Comparison of ENCODE assay signal across 8 mouse cellular contexts in the genomic region with DNA sequence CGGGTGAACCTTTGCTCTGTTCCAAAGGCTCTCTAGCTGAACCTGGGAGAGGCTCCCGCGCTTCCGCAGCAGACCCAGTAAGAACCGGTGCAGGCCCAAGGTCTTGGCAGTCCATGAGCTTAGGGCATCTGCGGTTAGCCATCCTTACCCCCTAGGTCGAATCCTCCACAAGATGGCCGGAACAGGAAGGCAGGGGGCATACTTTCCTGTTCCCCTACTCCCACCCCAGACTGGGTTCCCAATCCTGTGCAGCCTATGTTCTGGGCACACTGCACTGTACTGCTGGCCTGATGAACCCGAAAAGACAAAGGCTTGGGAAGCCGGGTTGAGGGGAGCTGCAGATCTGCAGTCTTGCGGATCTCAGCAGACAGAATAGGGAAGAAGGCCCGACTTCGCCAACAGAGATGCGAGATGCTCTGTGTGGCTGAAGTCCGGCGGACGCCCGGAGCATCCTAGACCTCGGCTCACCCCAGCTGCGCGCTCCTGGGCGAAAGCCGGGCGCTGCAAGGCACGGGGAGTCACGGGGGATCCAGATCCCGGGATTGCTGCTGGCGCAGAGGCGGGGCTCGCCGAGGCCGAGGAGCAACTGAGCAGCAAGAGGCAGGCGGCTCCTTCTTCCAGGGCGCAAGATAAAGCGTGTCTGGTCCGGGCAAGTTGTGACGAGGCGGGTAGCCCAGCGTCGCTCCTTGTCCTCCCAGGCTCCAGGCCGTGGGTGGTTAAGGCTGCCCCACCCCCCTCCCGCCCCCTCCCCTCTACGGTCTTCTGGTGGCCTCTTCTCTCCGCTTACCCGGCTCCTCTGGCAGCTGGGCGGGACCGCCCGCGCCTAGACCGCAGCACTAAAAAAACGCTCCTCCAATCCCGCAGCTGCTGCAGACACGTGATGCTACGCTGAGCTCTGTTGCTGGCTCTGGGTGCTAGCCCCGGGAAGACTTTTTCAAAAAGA. TPM values are rescaled to one million over a fixed set of nuclear protein-coding genes. Genes with fewer than 3 reads are reported as not detected.
DNase-seq lines count a peak whose midpoint lies in the region; ATAC-seq and TF ChIP-seq lines count a peak whose summit lies in the region.

Gene Dzip1, minus strand, starts transcription at position 788 of the 943 bp plus-strand sequence.

- peak; percentile 96 for DNase-seq in brain, embryonic 14.5 days (ENCODE audit: low read depth)
- DNase-seq in kidney, postnatal 25 days = peak; percentile 58 to 86
- DNase-seq in thymus, postnatal 14 days = peak; percentile 79

- peak within 1 kb of the TSS; percentile 83 for H3K4me2 ChIP-seq in forebrain, embryonic 12.5 days
- H3K4me2 ChIP-seq in heart, embryonic 16.5 days (ENCODE audit: low read depth, low read length) = peak within 1 kb of the TSS; percentile 94
- H3K4me2 ChIP-seq in liver, embryonic 15.5 days = peak within 1 kb of the TSS; percentile 64
- H3K4me2 ChIP-seq in neural tube, embryonic 13.5 days = peak within 1 kb of the TSS; percentile 96

- under 1% methylated on average over 51 of the region's 55 CpGs for WGBS in forebrain, embryonic 12.5 days
- under 1% methylated on average over 52 of the region's 55 CpGs for WGBS in heart, embryonic 16.5 days
- 1% methylated on average over 51 of the region's 55 CpGs for WGBS in liver, embryonic 15.5 days (ENCODE audit: insufficient replicate concordance)
- WGBS in neural tube, embryonic 13.5 days = under 1% methylated on average over 55 of the region's 55 CpGs

- peak within 1 kb of the TSS; percentile 89 for H3K27ac ChIP-seq in forebrain, embryonic 12.5 days
- H3K27ac ChIP-seq in heart, embryonic 16.5 days (ENCODE audit: low read length) = peak within 1 kb of the TSS; percentile 48
- no peak within 1 kb of the TSS for H3K27ac ChIP-seq in liver, embryonic 15.5 days (replicated peaks)
- H3K27ac ChIP-seq in neural tube, embryonic 13.5 days (replicated peaks) = peak within 1 kb of the TSS; percentile 96

- H3K36me3 ChIP-seq in E14TG2a.4 (ENCODE audit: insufficient read depth, low read length) = peaks cover 18% of the 10 kb centered on the region
- no peaks in the 10 kb centered on the region for H3K36me3 ChIP-seq in forebrain, embryonic 12.5 days (replicated peaks)
- H3K36me3 ChIP-seq in heart, embryonic 16.5 days (ENCODE audit: control insufficient read depth, insufficient read depth) = no peaks in the 10 kb centered on the region
- no peaks in the 10 kb centered on the region for H3K36me3 ChIP-seq in liver, embryonic 15.5 days (replicated peaks)
- no peaks in the 10 kb centered on the region for H3K36me3 ChIP-seq in neural tube, embryonic 13.5 days

- peak; percentile 33; the same call in 1 of the 2 replicates for TF ChIP-seq POLR2A in brain, embryonic 14.5 days (IDR thresholded peaks at IDR 0.05; ENCODE audit: borderline replicate concordance, extremely low read depth, insufficient read depth, insufficient read length, poor library complexity, severe bottlenecking)

- H3K4me3 ChIP-seq in E14TG2a.4 (replicated peaks; ENCODE audit: low read length) = peak within 1 kb of the TSS; percentile 84
- H3K4me3 ChIP-seq in forebrain, embryonic 12.5 days (replicated peaks) = peak within 1 kb of the TSS; percentile 74
- H3K4me3 ChIP-seq in heart, embryonic 16.5 days (ENCODE audit: low read length) = peak within 1 kb of the TSS; percentile 77
- peak within 1 kb of the TSS; percentile 43 for H3K4me3 ChIP-seq in liver, embryonic 15.5 days (replicated peaks)
- peak within 1 kb of the TSS; percentile 79 for H3K4me3 ChIP-seq in neural tube, embryonic 13.5 days

- TF ChIP-seq CTCF in E14TG2a.4 (conservative IDR thresholded peaks at IDR 0.05; ENCODE audit: low read length) = no peak
- TF ChIP-seq CTCF in brain, embryonic 14.5 days (IDR thresholded peaks at IDR 0.05; ENCODE audit: borderline replicate concordance, extremely low read depth, insufficient read depth, insufficient read length) = no peak

- peaks cover 32% of the 10 kb centered on the region for H3K27me3 ChIP-seq in E14TG2a.4 (ENCODE audit: insufficient read depth, low read length)
- H3K27me3 ChIP-seq in forebrain, embryonic 12.5 days = peaks cover 23% of the 10 kb centered on the region
- 0 out of 2 replicates have a peak, but pooled peaks cover 7% of the 10 kb centered on the region for H3K27me3 ChIP-seq in heart, embryonic 16.5 days (ENCODE audit: control insufficient read depth, insufficient read depth, low read length)
- peaks cover 80% of the 10 kb centered on the region for H3K27me3 ChIP-seq in liver, embryonic 15.5 days
- 0 out of 2 replicates have a peak, but pooled peaks cover 8% of the 10 kb centered on the region for H3K27me3 ChIP-seq in neural tube, embryonic 13.5 days

- no peaks in the 10 kb centered on the region for H3K9me3 ChIP-seq in E14TG2a.4 (ENCODE audit: low read length)
- H3K9me3 ChIP-seq in forebrain, embryonic 12.5 days = no peaks in the 10 kb centered on the region
- H3K9me3 ChIP-seq in heart, embryonic 16.5 days (replicated peaks; ENCODE audit: control insufficient read depth, low read length) = no peaks in the 10 kb centered on the region
- no peaks in the 10 kb centered on the region for H3K9me3 ChIP-seq in liver, embryonic 15.5 days (replicated peaks)
- no peaks in the 10 kb centered on the region for H3K9me3 ChIP-seq in neural tube, embryonic 13.5 days

- H3K4me1 ChIP-seq in E14TG2a.4 (replicated peaks; ENCODE audit: low read depth, low read length) = peaks cover 41% of the 10 kb centered on the region
- H3K4me1 ChIP-seq in forebrain, embryonic 12.5 days = peaks cover 49% of the 10 kb centered on the region
- peaks cover 24% of the 10 kb centered on the region for H3K4me1 ChIP-seq in heart, embryonic 16.5 days (ENCODE audit: control insufficient read depth, insufficient read depth, low read length)
- H3K4me1 ChIP-seq in liver, embryonic 15.5 days (replicated peaks) = peaks cover 14% of the 10 kb centered on the region
- peaks cover 53% of the 10 kb centered on the region for H3K4me1 ChIP-seq in neural tube, embryonic 13.5 days (replicated peaks)

- peak; percentile 95 for ATAC-seq in forebrain, embryonic 12.5 days (ENCODE audit: low FRiP score)
- ATAC-seq in heart, embryonic 16.5 days (replicated peaks; ENCODE audit: extremely low read depth, insufficient read depth, low FRiP score) = peak; percentile 86
- peak; percentile 17 for ATAC-seq in liver, embryonic 15.5 days (ENCODE audit: insufficient read depth)
- ATAC-seq in neural tube, embryonic 13.5 days (ENCODE audit: low read depth) = peak; percentile 95

- H3K9ac ChIP-seq in forebrain, embryonic 12.5 days = peak within 1 kb of the TSS; percentile 90
- H3K9ac ChIP-seq in heart, embryonic 16.5 days (ENCODE audit: low read length) = peak within 1 kb of the TSS; percentile 77
- no peak within 1 kb of the TSS for H3K9ac ChIP-seq in liver, embryonic 15.5 days
- peak within 1 kb of the TSS; percentile 96 for H3K9ac ChIP-seq in neural tube, embryonic 13.5 days

RNA-seq across cellular contexts. Expression of gene Dzip1, which starts in this region (rescaled TPM):
- 99.2 and 142 TPM in 2 replicates for polyA plus RNA-seq in brain, embryonic 14.5 days (2012; rRNA removed)
- 31.3 and 32.1 TPM in 2 replicates for polyA plus RNA-seq in forebrain, embryonic 12.5 days (2016; fragmentation: Nextera tagmentation; extraction: Ambion mirVana)
- polyA plus RNA-seq in heart, embryonic 16.5 days (2015; fragmentation: Nextera tagmentation; extraction: Ambion mirVana) = 5.0 and 5.7 TPM in 2 replicates
- polyA plus RNA-seq in liver, embryonic 15.5 days (2015; fragmentation: Nextera tagmentation; extraction: Ambion mirVana) = 1.6 and 1.9 TPM in 2 replicates
- 53.2 and 57.0 TPM in 2 replicates for polyA plus RNA-seq in neural tube, embryonic 13.5 days (2015; fragmentation: Nextera tagmentation; extraction: Ambion mirVana)

Comparison
In these comparisons a context has a peak if more than half of its experiments do, and no peak if none do; other contexts are left out.
1. ATAC-seq: peak in every context shown above with its lines; median percentile 95 in forebrain, embryonic 12.5 days; 95 in neural tube, embryonic 13.5 days; 86 in heart, embryonic 16.5 days; 17 in liver, embryonic 15.5 days.